ENCODE assay signal across 31 mouse cellular contexts in the genomic region with DNA sequence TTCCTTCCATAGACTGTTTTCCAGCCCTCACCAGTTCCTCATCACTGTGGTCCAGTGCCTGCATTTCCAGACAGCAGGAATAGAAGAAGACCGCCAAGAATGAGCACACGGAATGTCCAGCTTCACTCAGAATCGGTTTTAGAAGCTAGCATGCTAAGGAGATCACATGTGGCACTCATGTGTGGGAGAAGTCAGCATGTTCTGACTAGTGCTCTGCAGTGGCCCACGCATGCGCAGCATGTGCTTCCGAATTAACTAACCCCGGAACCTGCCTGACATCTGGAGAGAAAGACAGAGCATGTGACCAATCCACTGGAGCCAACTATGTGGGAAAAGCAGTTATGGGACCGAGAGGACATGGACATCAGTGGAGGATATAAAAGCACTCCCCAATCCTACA. TPM values are rescaled to one million over a fixed set of nuclear protein-coding genes. Genes with fewer than 3 reads are reported as not detected.
"Had no signal": no experiment of that assay in that cellular context is flagged by ENCODE, and none has a peak within 500 bp of the region (broad histone marks: within the 10 kb centered on the region; RNA-seq: fewer than 3 reads in every experiment).

No protein-coding gene starts in this region.

- DNase-seq: gastrocnemius, postnatal 14 days; gastrocnemius, postnatal 36 days; heart, adult 18-20 months; heart, postnatal 10 days; heart, postnatal 4 days; kidney, adult 18-20 months; kidney, adult 8-10 months; kidney, postnatal 10 days; kidney, postnatal 25 days; kidney, postnatal 4 days; liver; liver, embryonic 13.5 days had no signal

- H3K27ac ChIP-seq: heart, embryonic 10.5 days; hindbrain, embryonic 10.5 days; hindbrain, embryonic 13.5 days; intestine, embryonic 15.5 days; layer of hippocampus, adult 2 months; left cerebral cortex, adult 2 months; limb, embryonic 13.5 days; liver, embryonic 13.5 days; liver, embryonic 15.5 days had no signal

- H3K4me2 ChIP-seq: heart, embryonic 12.5 days; hindbrain, embryonic 13.5 days; intestine, embryonic 15.5 days; limb, embryonic 13.5 days; liver, embryonic 11.5 days; liver, embryonic 13.5 days; liver, embryonic 15.5 days had no signal

- H3K27me3 ChIP-seq: heart, embryonic 12.5 days; hindbrain, embryonic 13.5 days; intestine, embryonic 15.5 days; limb, embryonic 13.5 days; liver, embryonic 13.5 days; liver, embryonic 15.5 days had no signal

- H3K9ac ChIP-seq: heart, embryonic 12.5 days; hindbrain, embryonic 13.5 days; intestine, embryonic 15.5 days; limb, embryonic 13.5 days; liver, embryonic 13.5 days; liver, embryonic 15.5 days had no signal

- H3K4me3 ChIP-seq: heart, embryonic 10.5 days; heart, embryonic 12.5 days; hindbrain, embryonic 10.5 days; hindbrain, embryonic 13.5 days; intestine, embryonic 15.5 days; layer of hippocampus, adult 2 months; left cerebral cortex, adult 2 months; limb, embryonic 13.5 days; liver, embryonic 13.5 days; liver, embryonic 15.5 days had no signal

- H3K4me1 ChIP-seq: heart, embryonic 10.5 days; heart, embryonic 12.5 days; hindbrain, embryonic 10.5 days; hindbrain, embryonic 13.5 days; intestine, embryonic 15.5 days; limb, embryonic 13.5 days; liver, embryonic 13.5 days; liver, embryonic 15.5 days had no signal

- ATAC-seq: hindbrain, embryonic 16.5 days; inflammation-experienced regulatory T-cells, adult 6 months; intestine, embryonic 15.5 days; intestine, postnatal 0 days had no signal

- H3K36me3 ChIP-seq: heart, embryonic 10.5 days; heart, embryonic 12.5 days; hindbrain, embryonic 10.5 days; hindbrain, embryonic 13.5 days; intestine, embryonic 15.5 days; limb, embryonic 13.5 days; liver, embryonic 13.5 days; liver, embryonic 15.5 days had no signal

- H3K9me3 ChIP-seq: heart, embryonic 10.5 days; heart, embryonic 12.5 days; hindbrain, embryonic 13.5 days; intestine, embryonic 15.5 days; limb, embryonic 13.5 days; liver, embryonic 13.5 days; liver, embryonic 15.5 days had no signal

RNA-seq across cellular contexts. Expression of gene Rfpl4b, which starts 17.5 kb away (rescaled TPM):
- polyA plus RNA-seq: frontal cortex, adult 2 months; heart, embryonic 10.5 days; heart, embryonic 12.5 days; heart, embryonic 14.5 days; heart, embryonic 16.5 days; hindbrain, embryonic 10.5 days; hindbrain, embryonic 13.5 days; hindbrain, embryonic 16.5 days; inflammation-experienced regulatory T-cells, adult 6 months; intestine, embryonic 15.5 days; intestine, postnatal 0 days; kidney, embryonic 14.5 days; kidney, embryonic 16.5 days; limb, embryonic 11.5 days; liver, embryonic 11.5 days; liver, embryonic 13.5 days; liver, embryonic 15.5 days had no signal
